In the genomic region with DNA sequence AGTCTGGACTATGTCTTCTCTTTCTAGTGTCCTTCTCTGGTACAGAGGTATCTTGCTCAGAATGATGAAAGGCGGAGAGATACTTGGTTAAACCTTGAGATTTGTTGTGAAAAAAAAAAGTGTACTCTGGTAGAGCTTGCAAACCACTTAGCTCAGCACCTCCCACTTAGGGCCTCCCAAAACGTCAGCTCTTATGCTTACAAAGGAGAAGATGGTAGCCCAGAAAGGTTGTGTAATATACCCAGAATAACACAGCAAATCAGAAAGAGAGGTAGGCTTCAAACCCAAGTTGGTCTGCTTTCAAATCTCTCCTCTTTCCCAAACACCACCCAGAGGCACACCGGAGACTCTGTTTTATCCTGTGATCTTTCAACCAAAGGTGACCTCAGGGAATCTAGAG, we compare ENCODE assay signal across 21 mouse cellular contexts.
DNase-seq lines count a peak whose midpoint lies in the region; ATAC-seq lines count a peak whose summit lies in the region.
"Had no signal": no experiment of that assay in that cellular context is flagged by ENCODE, and none has a peak within 500 bp of the region (broad histone marks: within the 10 kb centered on the region; RNA-seq: fewer than 3 reads in every experiment).

No protein-coding gene starts in this region.

- H3K27me3 ChIP-seq in forebrain, embryonic 10.5 days (ENCODE audit: poor library complexity, severe bottlenecking): no peaks in the 10 kb centered on the region
- H3K27me3 ChIP-seq in midbrain, embryonic 10.5 days (ENCODE audit: low read depth, poor library complexity, severe bottlenecking): no peaks in the 10 kb centered on the region

- no peak overlapping the region for H3K4me3 ChIP-seq in forebrain, embryonic 10.5 days
- H3K4me3 ChIP-seq in midbrain, embryonic 10.5 days: no peak overlapping the region

- H3K27ac ChIP-seq in forebrain, embryonic 10.5 days: no peak overlapping the region
- H3K27ac ChIP-seq in midbrain, embryonic 10.5 days (replicated peaks): no peak overlapping the region

- no peaks in the 10 kb centered on the region for H3K36me3 ChIP-seq in forebrain, embryonic 10.5 days (replicated peaks)
- no peaks in the 10 kb centered on the region for H3K36me3 ChIP-seq in midbrain, embryonic 10.5 days
- H3K36me3 ChIP-seq: G1E had no signal

- H3K9me3 ChIP-seq in forebrain, embryonic 10.5 days: no peaks in the 10 kb centered on the region
- H3K9me3 ChIP-seq in midbrain, embryonic 10.5 days (replicated peaks): no peaks in the 10 kb centered on the region

- peak; percentile 94 for ATAC-seq in frontal cortex, adult (ENCODE audit: low TSS enrichment)
- ATAC-seq: activated CD4-positive, CD25-positive, alpha-beta regulatory T cell, adult 4 months; CD4-positive, CD25-positive, alpha-beta regulatory T cell, adult 4 months; Patski had no signal

- peaks cover 3% of the 10 kb centered on the region for H3K4me1 ChIP-seq in forebrain, embryonic 10.5 days
- no peaks in the 10 kb centered on the region for H3K4me1 ChIP-seq in midbrain, embryonic 10.5 days

- no peak for DNase-seq in frontal cortex, postnatal 36 days (ENCODE audit: low spot score in 2 of 2)
- DNase-seq in brain, adult 2 months (ENCODE audit: low read depth, low spot score): peak; percentile 46
- peak; percentile 56 for DNase-seq in telencephalon, adult 2 months (ENCODE audit: low read depth, low spot score)
- no peak for DNase-seq in forebrain, embryonic 10.5 days (ENCODE audit: extremely low spot score, low spot score)
- DNase-seq in midbrain, embryonic 10.5 days (ENCODE audit: low spot score): no peak
- DNase-seq: adrenal gland, adult 2 months; adrenal gland, adult 8-10 months; adrenal gland, postnatal 10 days; adrenal gland, postnatal 14 days; adrenal gland, postnatal 25 days; adrenal gland, postnatal 36 days; B cell, adult 2 months; cerebellum, adult 11 months; cerebellum, adult 11-12 months; cerebellum, adult 18-20 months; cerebellum, adult 2 months had no signal

- WGBS in forebrain, embryonic 10.5 days: 85% methylated on average over 3 of the region's 3 CpGs
- WGBS in midbrain, embryonic 10.5 days: 79% methylated on average over 3 of the region's 3 CpGs

Comparison
In these comparisons a context has a peak if more than half of its experiments do, and no peak if none do; other contexts are left out.
1. DNase-seq: peak in brain, adult 2 months (single experiment) and telencephalon, adult 2 months (single experiment); none in frontal cortex, postnatal 36 days (0 of 2), forebrain, embryonic 10.5 days (single experiment) and midbrain, embryonic 10.5 days (single experiment).